Comparison of ENCODE assay signal across 9 mouse cellular contexts in the genomic region with DNA sequence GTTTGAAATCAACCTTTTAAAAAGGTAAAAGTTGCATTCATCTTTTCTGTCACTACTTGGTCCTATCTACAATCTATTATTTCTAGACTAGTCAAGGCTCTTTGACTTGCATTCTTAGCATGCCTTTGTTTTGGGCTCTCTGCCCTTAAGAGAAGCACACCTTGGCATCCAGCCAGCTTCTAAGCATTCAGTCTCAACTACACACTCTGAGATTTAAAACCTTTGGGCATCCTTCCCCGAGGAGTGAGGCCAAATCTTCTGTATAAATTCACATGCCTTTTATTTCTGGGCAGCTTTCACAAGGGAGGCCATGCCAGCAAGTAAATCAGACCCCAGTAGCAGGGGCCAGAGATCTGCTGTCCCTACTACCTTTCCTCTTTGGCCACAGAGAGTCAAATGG.
DNase-seq lines count a peak whose midpoint lies in the region; ATAC-seq and TF ChIP-seq lines count a peak whose summit lies in the region.
"Had no signal": no experiment of that assay in that cellular context is flagged by ENCODE, and none has a peak within 500 bp of the region (broad histone marks: within the 10 kb centered on the region; RNA-seq: fewer than 3 reads in every experiment).

No protein-coding gene starts in this region.

- H3K4me3 ChIP-seq in kidney, embryonic 15.5 days (replicated peaks) = no peak overlapping the region
- H3K4me3 ChIP-seq in hindbrain, postnatal 0 days (ENCODE audit: low read length) = no peak overlapping the region
- H3K4me3 ChIP-seq: heart, adult 2 months had no signal

- no peaks in the 10 kb centered on the region for H3K36me3 ChIP-seq in kidney, embryonic 15.5 days
- no peaks in the 10 kb centered on the region for H3K36me3 ChIP-seq in hindbrain, postnatal 0 days (ENCODE audit: insufficient read depth, low read length)

- H3K4me2 ChIP-seq in kidney, embryonic 15.5 days = no peak overlapping the region
- no peak overlapping the region for H3K4me2 ChIP-seq in hindbrain, postnatal 0 days (ENCODE audit: low read depth, low read length)

- no peaks in the 10 kb centered on the region for H3K9me3 ChIP-seq in kidney, embryonic 15.5 days (replicated peaks)
- 0 out of 2 replicates have a peak, but pooled peaks cover 2% of the 10 kb centered on the region for H3K9me3 ChIP-seq in hindbrain, postnatal 0 days (ENCODE audit: low read length)

- no peak for ATAC-seq in kidney, embryonic 15.5 days (replicated peaks; ENCODE audit: low FRiP score)
- no peak for ATAC-seq in hindbrain, postnatal 0 days

- 41% methylated on average over 1 of the region's 1 CpGs for WGBS in kidney, embryonic 15.5 days
- WGBS in hindbrain, postnatal 0 days = 15% methylated on average over 1 of the region's 1 CpGs

- H3K27ac ChIP-seq in kidney, embryonic 15.5 days = no peak overlapping the region
- H3K27ac ChIP-seq in hindbrain, postnatal 0 days = no peak overlapping the region
- H3K27ac ChIP-seq: heart, adult 2 months had no signal

- H3K4me1 ChIP-seq in kidney, embryonic 15.5 days = no peaks in the 10 kb centered on the region
- no peaks in the 10 kb centered on the region for H3K4me1 ChIP-seq in hindbrain, postnatal 0 days (ENCODE audit: insufficient read depth, low read length)

- no peak for TF ChIP-seq CTCF in hindbrain, postnatal 0 days (IDR thresholded peaks at IDR 0.05; ENCODE audit: low read depth)

- DNase-seq in kidney, adult 18-20 months = peak; percentile 29
- peak; percentile 8 for DNase-seq in adipocyte (ENCODE audit: low spot score)
- DNase-seq in adrenal gland, postnatal 14 days = peak; percentile 64
- peak; percentile 85 for DNase-seq in hindbrain, postnatal 0 days (ENCODE audit: low spot score)
- peak; percentile 56 for DNase-seq in lung, postnatal 14 days
- DNase-seq in embryo, embryonic 9.5 days (ENCODE audit: extremely low spot score) = no peak
- DNase-seq in spleen, postnatal 36 days (ENCODE audit: low spot score in 2 of 2) = no peak

- no peaks in the 10 kb centered on the region for H3K27me3 ChIP-seq in kidney, embryonic 15.5 days
- no peaks in the 10 kb centered on the region for H3K27me3 ChIP-seq in hindbrain, postnatal 0 days (ENCODE audit: insufficient read depth, low read length)

- H3K9ac ChIP-seq in kidney, embryonic 15.5 days = no peak overlapping the region
- H3K9ac ChIP-seq in hindbrain, postnatal 0 days (replicated peaks; ENCODE audit: low read length) = no peak overlapping the region

Comparison
In these comparisons a context has a peak if more than half of its experiments do, and no peak if none do; other contexts are left out.
1. DNase-seq: peak in kidney, adult 18-20 months (single experiment), adipocyte (single experiment), adrenal gland, postnatal 14 days (single experiment), hindbrain, postnatal 0 days (single experiment) and lung, postnatal 14 days (single experiment); none in embryo, embryonic 9.5 days (single experiment) and spleen, postnatal 36 days (0 of 2).